Mouse (Mus musculus): Measurements from ENCODE around the gene Dennd4b.

DNA sequence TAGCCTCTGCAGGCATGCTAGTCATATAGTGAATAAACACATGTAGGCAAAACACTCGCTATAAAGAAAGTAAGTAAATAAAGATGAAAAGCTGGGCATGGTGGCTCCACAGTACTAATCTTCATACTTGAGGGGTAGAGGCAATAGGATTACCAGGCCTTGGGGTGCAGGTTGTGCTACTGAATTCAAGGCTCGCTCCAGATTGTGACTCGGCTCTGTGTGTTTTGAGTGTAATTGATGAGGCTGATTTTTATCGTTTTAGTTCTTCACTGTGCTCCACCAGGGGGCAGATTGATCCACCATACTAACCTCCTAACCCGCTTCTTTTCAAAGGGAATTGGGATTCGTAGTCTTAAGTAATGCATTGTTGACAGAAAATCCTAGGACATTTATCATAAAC is 44.9 kb upstream of the Dennd4b start:
- no peak for TF ChIP-seq POLR2A (IDR thresholded peaks at IDR 0.05; ENCODE audit: borderline replicate concordance, low read depth, low read length)
- no peak for TF ChIP-seq CTCF (IDR thresholded peaks at IDR 0.05; ENCODE audit: low read depth, low read length)

Data from bone marrow macrophage, adult 2 months (primary cell).